Comparison of ENCODE assay signal across 8 mouse cellular contexts in the genomic region with DNA sequence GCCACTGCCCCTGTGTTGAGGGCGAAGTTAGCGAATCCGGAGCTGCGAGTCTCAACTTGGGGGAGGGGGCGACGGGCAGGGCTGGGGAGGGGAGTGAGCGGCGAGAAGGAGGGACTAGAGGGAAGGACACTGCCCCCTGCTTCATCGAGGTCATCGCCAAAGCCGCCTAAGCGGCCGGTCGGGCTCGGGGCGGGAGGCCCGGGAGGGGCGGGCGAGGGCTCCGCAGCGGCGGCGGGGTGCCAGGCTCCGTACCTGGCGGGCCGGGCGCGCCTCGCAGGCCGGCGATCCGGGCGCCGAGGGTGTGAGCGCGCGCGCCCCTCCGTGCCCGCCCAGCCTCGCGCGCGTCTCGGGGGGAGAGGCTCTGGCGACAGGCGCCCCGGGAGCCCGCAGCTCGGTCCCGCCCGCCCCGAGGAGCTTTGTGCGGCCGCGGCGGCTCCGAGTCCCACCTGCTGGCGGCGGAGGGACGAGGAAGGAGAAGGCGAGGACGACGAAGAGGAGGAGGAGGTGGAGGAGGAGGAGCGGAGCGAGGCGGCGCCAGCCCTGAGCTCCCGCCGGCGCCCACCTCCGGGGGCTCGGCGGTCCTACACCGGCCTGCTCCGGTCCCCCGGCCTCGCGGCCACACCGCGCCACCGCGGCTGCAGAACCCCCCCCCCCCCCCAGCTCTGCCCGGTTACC. TPM values are rescaled to one million over a fixed set of nuclear protein-coding genes. Genes with fewer than 3 reads are reported as not detected.
A peak's percentile ranks its signal among the peaks of the same experiment; 100 is the strongest.
DNase-seq lines count a peak whose midpoint lies in the region; ATAC-seq lines count a peak whose summit lies in the region.

A gene (plus strand): TSS at position 400 of the 675 bp plus-strand sequence.

- 0% methylated on average over 31 of the region's 84 CpGs for WGBS in forebrain, embryonic 16.5 days
- WGBS in limb, embryonic 13.5 days, result under 1% methylated on average over 46 of the region's 84 CpGs
- under 1% methylated on average over 45 of the region's 84 CpGs for WGBS in midbrain, embryonic 16.5 days

- peak within 1 kb of the TSS; percentile 64 for H3K4me2 ChIP-seq in forebrain, embryonic 16.5 days (ENCODE audit: low read length)
- H3K4me2 ChIP-seq in limb, embryonic 13.5 days (replicated peaks), result peak within 1 kb of the TSS; percentile 94
- H3K4me2 ChIP-seq in midbrain, embryonic 16.5 days (ENCODE audit: low read length), result peak within 1 kb of the TSS; percentile 95

- ATAC-seq in forebrain, embryonic 16.5 days, result peak; percentile 91
- peak; percentile 87 for ATAC-seq in limb, embryonic 13.5 days (ENCODE audit: low FRiP score, low read depth)
- peak; percentile 89 for ATAC-seq in midbrain, embryonic 16.5 days

- H3K4me1 ChIP-seq in forebrain, embryonic 16.5 days (replicated peaks; ENCODE audit: control insufficient read depth, insufficient read depth, low read length), result peaks cover 20% of the 10 kb centered on the region
- peaks cover 21% of the 10 kb centered on the region for H3K4me1 ChIP-seq in limb, embryonic 13.5 days
- peaks cover 14% of the 10 kb centered on the region for H3K4me1 ChIP-seq in midbrain, embryonic 16.5 days (ENCODE audit: control insufficient read depth, insufficient read depth, low read length)

- DNase-seq in left cerebral cortex, adult 18-20 months (ENCODE audit: low spot score in 2 of 2), result peak; percentile 25 to 49
- no peak for DNase-seq in left cerebral cortex, adult 9 months (ENCODE audit: low spot score in 2 of 2)
- peak; percentile 16 for DNase-seq in cerebellum, adult 11-12 months
- peak; percentile 51 for DNase-seq in kidney, adult 18-20 months
- peak; percentile 86 for DNase-seq in yolk sac, embryonic 10.5 days (ENCODE audit: low spot score)

- H3K27me3 ChIP-seq in forebrain, embryonic 16.5 days (replicated peaks; ENCODE audit: control insufficient read depth, insufficient read depth, low read length), result no peaks in the 10 kb centered on the region
- H3K27me3 ChIP-seq in limb, embryonic 13.5 days, result peaks cover 4% of the 10 kb centered on the region
- H3K27me3 ChIP-seq in midbrain, embryonic 16.5 days (ENCODE audit: control insufficient read depth, insufficient read depth, low read depth, low read length), result no peaks in the 10 kb centered on the region

- peak within 1 kb of the TSS; percentile 79 for H3K9ac ChIP-seq in forebrain, embryonic 16.5 days (replicated peaks; ENCODE audit: low read depth, low read length)
- H3K9ac ChIP-seq in limb, embryonic 13.5 days, result peak within 1 kb of the TSS; percentile 84
- peak within 1 kb of the TSS; percentile 93 for H3K9ac ChIP-seq in midbrain, embryonic 16.5 days (ENCODE audit: low read depth, low read length)

- H3K9me3 ChIP-seq in forebrain, embryonic 16.5 days (ENCODE audit: control insufficient read depth, low read length), result no peaks in the 10 kb centered on the region
- no peaks in the 10 kb centered on the region for H3K9me3 ChIP-seq in limb, embryonic 13.5 days
- no peaks in the 10 kb centered on the region for H3K9me3 ChIP-seq in midbrain, embryonic 16.5 days (replicated peaks; ENCODE audit: control insufficient read depth, low read length, poor library complexity, severe bottlenecking)

- H3K27ac ChIP-seq in forebrain, embryonic 16.5 days (ENCODE audit: low read length), result peak within 1 kb of the TSS; percentile 86
- H3K27ac ChIP-seq in limb, embryonic 13.5 days, result peak within 1 kb of the TSS; percentile 75
- H3K27ac ChIP-seq in midbrain, embryonic 16.5 days (ENCODE audit: low read length), result peak within 1 kb of the TSS; percentile 88

- H3K4me3 ChIP-seq in forebrain, embryonic 16.5 days (replicated peaks; ENCODE audit: low read length), result peak within 1 kb of the TSS; percentile 84
- peak within 1 kb of the TSS; percentile 80 for H3K4me3 ChIP-seq in limb, embryonic 13.5 days
- H3K4me3 ChIP-seq in midbrain, embryonic 16.5 days (ENCODE audit: low read depth, low read length), result peak within 1 kb of the TSS; percentile 70

- no peaks in the 10 kb centered on the region for H3K36me3 ChIP-seq in forebrain, embryonic 16.5 days (ENCODE audit: control insufficient read depth, insufficient read depth)
- no peaks in the 10 kb centered on the region for H3K36me3 ChIP-seq in limb, embryonic 13.5 days
- H3K36me3 ChIP-seq in midbrain, embryonic 16.5 days (ENCODE audit: control insufficient read depth, insufficient read depth, low read length), result no peaks in the 10 kb centered on the region

RNA-seq across cellular contexts. Expression of the gene that starts here (rescaled TPM):
- 10 to 100 TPM; 16.6 to 17.8 TPM for total RNA-seq in left cerebral cortex, adult 18-20 months (2021)
- polyA plus RNA-seq in forebrain, embryonic 16.5 days (2015; fragmentation: Nextera tagmentation; extraction: Ambion mirVana), result 18.7 and 20.1 TPM in 2 replicates
- 5.1 and 5.2 TPM in 2 replicates for polyA plus RNA-seq in limb, embryonic 13.5 days (2015; fragmentation: Nextera tagmentation; extraction: Ambion mirVana)
- 19.0 and 19.7 TPM in 2 replicates for polyA plus RNA-seq in midbrain, embryonic 16.5 days (2015; fragmentation: Nextera tagmentation; extraction: Ambion mirVana)

Comparison
In these comparisons a context has a peak if more than half of its experiments do, and no peak if none do; other contexts are left out.
1. DNase-seq: peak in left cerebral cortex, adult 18-20 months (2 of 2), cerebellum, adult 11-12 months (single experiment), kidney, adult 18-20 months (single experiment) and yolk sac, embryonic 10.5 days (single experiment); none in left cerebral cortex, adult 9 months (0 of 2).
2. Peak in every context shown above with its lines, with median percentiles within 50 percentile points of each other: ATAC-seq, H3K27ac ChIP-seq, H3K4me2 ChIP-seq, H3K4me3 ChIP-seq and H3K9ac ChIP-seq.